Mouse (Mus musculus) lung, postnatal 0 days (tissue): Measurements from ENCODE around the gene Osgin1.

Experiments used
- CTCF ChIP-seq: IDR thresholded peaks from 2 replicates; pipeline ENCODE4 v1.5.1; 2016; ENCODE audit warnings: antibody characterized with exemption, mild to moderate bottlenecking
- EP300 ChIP-seq: IDR thresholded peaks from 2 replicates; pipeline ENCODE4 v1.6.1; 2016; ENCODE audit warnings: antibody characterized with exemption, mild to moderate bottlenecking, control low read depth

- no peak for TF ChIP-seq EP300
- no peak for TF ChIP-seq CTCF
Observed at GRCm38 (mm10) chr8:119436331-119436730, 2.4 kb downstream of the Osgin1 start.
